In genomic region chr9:27279041-27279440, GRCm38 (mm10) we compare ENCODE assay signal across 21 mouse cellular contexts. TPM values are rescaled to one million over a fixed set of nuclear protein-coding genes. Genes with fewer than 3 reads are reported as not detected.
DNase-seq lines count a peak whose midpoint lies in the region; ATAC-seq and TF ChIP-seq lines count a peak whose summit lies in the region.
"Had no signal": no experiment of that assay in that cellular context is flagged by ENCODE, and none has a peak within 500 bp of the region (broad histone marks: within the 10 kb centered on the region; RNA-seq: fewer than 3 reads in every experiment).

No protein-coding gene starts in this region.

- no peak overlapping the region for H3K27ac ChIP-seq in limb, embryonic 12.5 days
- no peak overlapping the region for H3K27ac ChIP-seq in limb, embryonic 10.5 days
- H3K27ac ChIP-seq in CH12.LX (ENCODE audit: insufficient read depth, low read depth): no peak overlapping the region
- H3K27ac ChIP-seq in limb, embryonic 15.5 days: no peak overlapping the region
- H3K27ac ChIP-seq: heart, adult 2 months; heart, embryonic 15.5 days; liver, embryonic 13.5 days; midbrain, embryonic 12.5 days; stomach, embryonic 15.5 days had no signal

- 55% methylated on average over 1 of the region's 1 CpGs for WGBS in limb, embryonic 12.5 days
- 75% methylated on average over 1 of the region's 1 CpGs for WGBS in limb, embryonic 10.5 days
- WGBS in limb, embryonic 15.5 days: 64% methylated on average over 1 of the region's 1 CpGs

- no peaks in the 10 kb centered on the region for H3K9me3 ChIP-seq in limb, embryonic 12.5 days
- H3K9me3 ChIP-seq in limb, embryonic 10.5 days (replicated peaks): no peaks in the 10 kb centered on the region
- no peaks in the 10 kb centered on the region for H3K9me3 ChIP-seq in CH12.LX (replicated peaks; ENCODE audit: low read length)
- H3K9me3 ChIP-seq in limb, embryonic 15.5 days: no peaks in the 10 kb centered on the region
- H3K9me3 ChIP-seq: heart, embryonic 15.5 days; liver, embryonic 13.5 days; midbrain, embryonic 12.5 days; stomach, embryonic 15.5 days had no signal

- H3K9ac ChIP-seq in limb, embryonic 12.5 days (replicated peaks): no peak overlapping the region
- H3K9ac ChIP-seq in CH12.LX (ENCODE audit: insufficient read depth, low read depth): no peak overlapping the region
- H3K9ac ChIP-seq in limb, embryonic 15.5 days: no peak overlapping the region
- H3K9ac ChIP-seq: heart, embryonic 15.5 days; liver, embryonic 13.5 days; lung, embryonic 14.5 days; midbrain, embryonic 12.5 days; stomach, embryonic 15.5 days had no signal

- peak; percentile 63; the same call in 1 of the 2 replicates for ATAC-seq in limb, embryonic 12.5 days (ENCODE audit: insufficient number of reproducible peaks, insufficient read depth, low FRiP score, low TSS enrichment, low read depth)
- ATAC-seq in limb, embryonic 15.5 days (ENCODE audit: insufficient number of reproducible peaks, low FRiP score, low TSS enrichment, low read depth): 0 out of 2 replicates have a peak, but pooled peaks have one; percentile 40

- no peak for TF ChIP-seq RAD21 in CH12.LX (IDR thresholded peaks at IDR 0.05; ENCODE audit: low read depth, low read length)

- dilution Hi-C loops in CH12.LX (cut with MboI; ENCODE audit: extremely low pct_ligation_motif_present, extremely low pct_unique_long_range_greater_than_20kb, low sequenced_read_pairs): no loop called here

- H3K36me3 ChIP-seq in limb, embryonic 12.5 days: no peaks in the 10 kb centered on the region
- no peaks in the 10 kb centered on the region for H3K36me3 ChIP-seq in limb, embryonic 10.5 days
- H3K36me3 ChIP-seq in CH12.LX (replicated peaks in 1 of 2; ENCODE audit: control insufficient read depth in 1 of 2, insufficient read depth in 1 of 2, low read length in 1 of 2): no peaks in the 10 kb centered on the region
- no peaks in the 10 kb centered on the region for H3K36me3 ChIP-seq in limb, embryonic 15.5 days
- H3K36me3 ChIP-seq: heart, embryonic 15.5 days; liver, embryonic 13.5 days; midbrain, embryonic 12.5 days; stomach, embryonic 15.5 days had no signal

- no peak overlapping the region for H3K4me3 ChIP-seq in limb, embryonic 12.5 days (replicated peaks)
- H3K4me3 ChIP-seq in limb, embryonic 10.5 days: no peak overlapping the region
- H3K4me3 ChIP-seq in CH12.LX (replicated peaks in 1 of 3; ENCODE audit: low read depth in 2 of 3, low read length in 2 of 3, poor library complexity in 1 of 3): no peak overlapping the region
- H3K4me3 ChIP-seq in limb, embryonic 15.5 days: no peak overlapping the region
- H3K4me3 ChIP-seq: heart, adult 2 months; heart, embryonic 15.5 days; liver, embryonic 13.5 days; midbrain, embryonic 12.5 days; stomach, embryonic 15.5 days had no signal

- H3K4me1 ChIP-seq in limb, embryonic 12.5 days (replicated peaks): peaks cover 7% of the 10 kb centered on the region; the same call in 1 of the 2 replicates
- H3K4me1 ChIP-seq in limb, embryonic 10.5 days: peaks cover 6% of the 10 kb centered on the region; the same call in 1 of the 2 replicates
- H3K4me1 ChIP-seq in CH12.LX (ENCODE audit: control insufficient read depth in 1 of 2, insufficient read depth in 2 of 2): peaks cover 2 to 37% of the 10 kb centered on the region in 2 experiments; a peak in 2 of 4 replicates
- no peaks in the 10 kb centered on the region for H3K4me1 ChIP-seq in limb, embryonic 15.5 days
- H3K4me1 ChIP-seq: heart, embryonic 15.5 days; liver, embryonic 13.5 days; stomach, embryonic 15.5 days had no signal

- no peak for TF ChIP-seq CTCF in CH12.LX (conservative IDR thresholded peaks at IDR 0.05 in 1 of 2, IDR thresholded peaks at IDR 0.05 in 1 of 2; ENCODE audit: low read depth in 2 of 2, low read length in 2 of 2)
- TF ChIP-seq CTCF in brain, embryonic 14.5 days (IDR thresholded peaks at IDR 0.05; ENCODE audit: borderline replicate concordance, extremely low read depth, insufficient read depth, insufficient read length): no peak

- peaks cover 6% of the 10 kb centered on the region; the same call in 1 of the 2 replicates for H3K27me3 ChIP-seq in limb, embryonic 12.5 days
- no peaks in the 10 kb centered on the region for H3K27me3 ChIP-seq in limb, embryonic 10.5 days (ENCODE audit: low read depth, poor library complexity, severe bottlenecking)
- no peaks in the 10 kb centered on the region for H3K27me3 ChIP-seq in CH12.LX (replicated peaks)
- H3K27me3 ChIP-seq in limb, embryonic 15.5 days: no peaks in the 10 kb centered on the region
- H3K27me3 ChIP-seq: heart, embryonic 15.5 days; liver, embryonic 13.5 days; stomach, embryonic 15.5 days had no signal

- DNase-seq in limb, embryonic 10.5 days (ENCODE audit: low spot score): no peak
- no peak for DNase-seq in CH12.LX (ENCODE audit: extremely low read depth)
- DNase-seq in brain, embryonic 14.5 days (ENCODE audit: low read depth): peak; percentile 41
- no peak for DNase-seq in heart, adult 11 months
- DNase-seq in layer of hippocampus, adult 11-12 months (ENCODE audit: low spot score): no peak
- DNase-seq: adrenal gland, adult 2 months; cerebellum, adult 9-10 months; gastrocnemius, postnatal 14 days; heart, adult 2 months; heart, postnatal 4 days; kidney, adult 18-20 months; kidney, postnatal 10 days; liver, embryonic 13.5 days; lung, embryonic 14.5 days; lung, postnatal 4 days; right cerebral cortex, postnatal 25 days had no signal

- in situ Hi-C loops in CH12.LX (cut with MboI; ENCODE audit: low pct_ligation_motif_present, low pct_unique_long_range_greater_than_20kb, low sequenced_read_pairs): no loop called here

- H3K79me2 ChIP-seq in CH12.LX (replicated peaks; ENCODE audit: control insufficient read depth, extremely low read depth, insufficient read depth, poor library complexity, severe bottlenecking): no peaks in the 10 kb centered on the region

- no peak overlapping the region for H3K4me2 ChIP-seq in limb, embryonic 12.5 days
- no peak overlapping the region for H3K4me2 ChIP-seq in CH12.LX (ENCODE audit: insufficient read depth, low read depth, poor library complexity, severe bottlenecking)
- no peak overlapping the region for H3K4me2 ChIP-seq in limb, embryonic 15.5 days
- H3K4me2 ChIP-seq: heart, embryonic 15.5 days; liver, embryonic 13.5 days; lung, embryonic 14.5 days; midbrain, embryonic 12.5 days; stomach, embryonic 15.5 days had no signal

- TF ChIP-seq EP300 in CH12.LX (IDR thresholded peaks at IDR 0.05; ENCODE audit: low read length): no peak

- TF ChIP-seq POLR2A in CH12.LX (IDR thresholded peaks at IDR 0.05; ENCODE audit: low read depth, low read length): no peak
- TF ChIP-seq POLR2A in brain, embryonic 14.5 days (IDR thresholded peaks at IDR 0.05; ENCODE audit: borderline replicate concordance, extremely low read depth, insufficient read depth, insufficient read length, poor library complexity, severe bottlenecking): no peak

TF ChIP-seq in CH12.LX, 34 proteins besides CTCF, POLR2A, EP300 and RAD21:
- TF ChIP-seq CHD2 (IDR thresholded peaks at IDR 0.05; ENCODE audit: low read length) (peak; percentile 66), PAX5 (IDR thresholded peaks at IDR 0.05; ENCODE audit: low read length) (no peak)
TF ChIP-seq in CH12.LX: peak in this region for 1.

RNA-seq across cellular contexts. Expression of gene Igsf9b, which starts 20.0 kb away (rescaled TPM):
- 2.7 and 2.8 TPM in 2 replicates for polyA plus RNA-seq in limb, embryonic 12.5 days (2016; fragmentation: Nextera tagmentation; extraction: Ambion mirVana)
- 3.3 and 3.4 TPM in 2 replicates for polyA plus RNA-seq in limb, embryonic 10.5 days (2016; fragmentation: Nextera tagmentation; extraction: Ambion mirVana)
- 7.4 and 12.4 TPM in 2 replicates for total RNA-seq in CH12.LX (2012; rRNA removed)
- 1.8 and 2.0 TPM in 2 replicates for total RNA-seq in CH12.LX (2014; rRNA removed)
- 4.5 and 5.2 TPM in 2 replicates for polyA plus RNA-seq in CH12.LX (2012; ENCODE audit: insufficient read length, low read depth)
- polyA plus RNA-seq in brain, embryonic 14.5 days (2012; rRNA removed): 5.9 and 11.6 TPM in 2 replicates
- 3.2 and 3.5 TPM in 2 replicates for polyA plus RNA-seq in limb, embryonic 15.5 days (2015; fragmentation: Nextera tagmentation; extraction: Ambion mirVana)
